Mouse (Mus musculus) urinary bladder, postnatal 36 days (tissue): Measurements from ENCODE around the gene Rnf212b.

Source experiments
- DNase-seq, 2 experiments: peaks; one replicate each; pipeline ENCODE4 v3.0.0; 2022; ENCODE audit warnings: low spot score in 2 of 2, mixed read lengths in 1 of 2

Gene Rnf212b

DNA sequence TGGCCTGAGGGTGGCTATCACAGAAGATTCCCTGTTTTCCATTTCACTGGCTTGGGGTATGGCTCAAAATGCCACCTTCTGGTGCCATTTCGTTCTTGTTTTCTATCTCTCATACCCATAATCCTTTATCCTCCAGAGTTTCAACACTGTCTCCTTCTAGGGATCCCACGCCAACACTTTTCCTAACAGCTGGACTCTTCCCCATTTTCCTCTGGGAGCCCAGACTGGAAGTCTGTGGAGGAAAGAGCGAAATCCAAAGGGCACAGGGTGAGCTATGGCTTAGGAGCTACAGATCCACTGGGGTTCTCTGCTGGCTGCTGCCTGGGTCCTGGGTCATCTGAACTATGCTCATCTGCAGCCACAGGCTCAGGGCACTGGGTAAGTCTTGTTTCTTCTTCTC lies 60.2 kb downstream of the Rnf212b start:
- no peak for DNase-seq

DNA sequence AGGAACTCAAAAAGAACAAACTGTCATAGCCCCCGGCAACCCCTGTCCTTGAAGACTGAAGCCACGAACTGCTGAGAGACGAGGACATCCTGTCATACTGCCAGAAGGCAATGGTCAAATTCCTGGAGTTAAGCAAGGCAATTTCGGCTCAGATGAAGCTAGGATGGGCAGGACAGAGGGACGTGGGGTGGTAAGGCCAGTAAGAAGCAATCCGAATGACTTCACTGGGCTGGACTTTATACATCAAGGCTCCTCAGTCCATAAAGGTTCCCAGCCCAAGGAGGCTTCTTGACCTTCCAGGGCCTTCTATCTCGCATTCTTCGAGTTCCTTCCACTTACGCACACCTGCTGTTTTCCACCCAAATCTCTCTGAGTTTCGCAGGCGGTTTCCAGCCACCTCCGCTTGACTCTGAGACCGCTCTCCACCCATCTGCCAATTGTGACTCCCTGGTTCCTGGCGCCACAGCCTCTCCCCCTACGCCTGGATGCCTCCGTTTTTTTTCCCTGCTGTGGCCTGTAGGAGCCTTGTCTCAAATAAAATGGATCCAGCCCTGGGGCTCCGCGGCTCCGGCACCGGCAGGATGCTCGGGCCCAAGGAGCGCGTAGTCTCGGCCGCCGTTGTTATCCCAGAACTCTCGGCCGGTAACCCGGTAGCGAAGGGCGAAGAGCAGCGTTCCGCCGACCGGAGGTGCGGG lies 62.0 kb downstream of the Rnf212b start:
- DNase-seq = no peak

DNA sequence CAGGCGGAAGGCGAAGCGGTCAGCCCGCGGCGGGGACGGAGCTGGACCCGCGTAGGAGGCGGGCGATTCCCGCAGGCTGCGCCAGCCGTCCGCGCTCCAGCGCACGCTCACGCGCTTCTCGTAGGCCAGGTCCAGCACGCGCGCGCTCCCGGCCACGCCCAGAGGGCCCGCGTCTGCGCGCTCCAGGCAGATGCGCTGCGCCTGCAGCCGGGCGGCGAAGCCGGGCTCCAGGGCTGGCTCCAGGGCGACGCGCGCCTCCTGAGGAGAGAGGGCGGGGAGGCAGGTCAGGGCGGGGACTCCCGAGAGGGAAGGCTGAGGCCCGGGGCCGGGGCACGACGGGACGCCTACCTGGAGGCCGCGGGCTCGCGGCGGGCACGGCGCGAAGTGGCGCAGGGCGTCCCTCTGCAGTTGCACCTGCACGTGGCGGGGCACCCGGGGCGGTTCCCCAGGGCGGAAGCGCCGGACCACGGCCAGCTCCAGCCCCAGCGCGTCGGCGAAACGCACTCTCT lies 62.7 kb downstream of the Rnf212b start:
- DNase-seq = peak; percentile 84 to 89

DNA sequence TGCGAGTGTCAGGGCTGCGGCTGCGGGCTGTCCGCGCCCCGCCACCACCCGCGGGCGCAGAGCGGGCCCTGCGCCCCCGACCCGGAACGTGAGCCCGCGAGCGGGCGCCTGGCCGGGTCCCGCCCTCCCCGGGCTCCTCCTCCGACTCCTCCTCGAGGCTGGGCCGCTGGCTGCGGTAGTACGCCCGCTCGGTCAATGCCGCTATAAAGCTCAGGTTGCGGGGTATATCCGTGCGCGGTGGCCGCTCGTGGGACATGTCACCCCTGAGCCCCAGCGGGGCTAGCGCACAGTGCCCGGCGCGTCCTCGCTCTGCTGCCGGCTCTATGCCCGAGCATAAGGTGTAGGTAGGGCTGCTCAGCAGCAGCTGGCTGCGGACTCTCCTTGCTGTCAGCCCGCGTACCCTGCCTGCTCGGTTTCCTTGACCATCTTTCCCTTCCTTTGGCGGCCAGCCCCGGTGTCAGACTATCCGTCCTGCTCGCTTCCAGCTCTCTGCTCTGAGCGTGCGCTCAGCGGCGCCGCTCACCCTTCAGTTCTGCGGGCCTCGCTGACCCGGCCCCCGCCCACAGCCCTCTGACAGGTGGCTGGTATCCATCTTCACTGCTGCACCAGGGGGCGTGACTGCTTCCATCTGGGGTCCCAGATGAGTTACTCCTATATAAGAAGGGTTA lies 63.2 kb downstream of the Rnf212b start, which contains the start of gene Ppp1r3e:
Gene Ppp1r3e, minus strand, starts transcription at position 503 of the 668 bp plus-strand sequence.
- peak; percentile 69 to 73 for DNase-seq

DNA sequence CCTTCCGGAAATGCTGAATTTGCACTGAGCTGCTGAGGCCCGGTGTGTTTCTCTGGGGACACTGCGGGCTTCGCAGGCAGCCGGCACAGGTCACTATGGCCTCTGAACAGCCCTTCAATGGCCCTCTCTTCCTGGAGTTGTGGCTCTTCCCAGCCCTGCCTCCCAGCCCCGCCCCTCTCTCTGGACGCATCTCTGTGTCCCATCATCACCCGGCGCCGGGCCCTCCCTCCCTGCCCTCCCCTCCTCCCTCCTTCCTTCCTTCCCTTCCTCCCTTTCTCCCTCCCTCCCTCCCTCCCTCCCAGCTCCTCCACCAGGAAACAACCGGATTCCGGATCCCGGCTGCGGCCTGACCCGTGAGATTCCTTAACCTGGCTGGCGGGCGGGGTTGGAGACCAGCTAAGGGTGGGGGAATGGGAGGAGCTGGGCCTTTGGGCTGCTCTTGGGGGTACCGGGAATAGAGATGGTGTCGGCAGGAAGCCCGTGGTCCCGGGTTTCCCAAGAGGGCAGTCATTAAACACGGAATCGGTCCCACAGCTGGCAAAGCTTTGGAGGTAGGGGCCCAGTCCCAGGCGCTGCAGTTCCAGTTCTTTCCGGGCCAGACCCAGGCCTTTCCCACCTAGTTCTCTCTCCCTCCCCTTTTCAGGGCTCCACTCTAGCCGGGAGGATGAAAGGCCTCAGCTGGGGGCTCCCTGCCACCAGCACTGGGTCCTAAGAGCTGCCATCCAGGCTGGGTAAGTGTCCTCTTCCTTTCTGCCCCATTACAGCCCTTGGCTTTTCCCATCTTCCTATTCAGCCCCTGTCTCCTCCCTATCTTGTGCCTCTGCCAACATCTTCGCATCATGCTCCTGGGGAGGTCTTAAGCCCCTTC lies 69.4 kb downstream of the Rnf212b start, which contains the start of the genes Bcl2l2 and Gm20521:
Gene Bcl2l2, plus strand, starts transcription at position 224 of the 868 bp plus-strand sequence.
Gene Gm20521, plus strand, starts transcription at position 288 of the 868 bp plus-strand sequence.
- peak; percentile 74 to 85 for DNase-seq

DNA sequence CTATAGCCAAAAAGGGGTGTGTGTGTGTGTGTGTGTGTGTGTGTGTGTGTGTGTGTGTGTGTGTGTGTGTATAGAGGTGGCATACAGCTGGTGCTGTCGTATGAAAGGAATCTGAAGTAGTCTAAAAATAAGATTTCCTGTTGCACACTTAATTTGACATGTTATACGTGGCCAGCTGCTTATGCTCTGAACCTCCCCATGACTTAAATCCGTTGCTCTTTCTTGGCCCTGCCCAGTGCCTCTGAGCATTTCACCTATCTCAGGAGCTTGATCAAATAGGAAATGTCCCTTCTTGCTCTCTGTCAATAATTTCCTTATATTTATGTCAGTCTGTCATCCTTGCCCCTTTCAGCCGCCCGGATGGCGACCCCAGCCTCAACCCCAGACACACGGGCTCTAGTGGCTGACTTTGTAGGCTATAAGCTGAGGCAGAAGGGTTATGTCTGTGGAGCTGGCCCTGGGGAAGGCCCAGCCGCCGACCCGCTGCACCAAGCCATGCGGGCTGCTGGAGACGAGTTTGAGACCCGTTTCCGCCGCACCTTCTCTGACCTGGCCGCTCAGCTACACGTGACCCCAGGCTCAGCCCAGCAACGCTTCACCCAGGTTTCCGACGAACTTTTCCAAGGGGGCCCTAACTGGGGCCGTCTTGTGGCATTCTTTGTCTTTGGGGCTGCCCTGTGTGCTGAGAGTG lies 70.2 kb downstream of the Rnf212b start:
- DNase-seq = no peak

DNA sequence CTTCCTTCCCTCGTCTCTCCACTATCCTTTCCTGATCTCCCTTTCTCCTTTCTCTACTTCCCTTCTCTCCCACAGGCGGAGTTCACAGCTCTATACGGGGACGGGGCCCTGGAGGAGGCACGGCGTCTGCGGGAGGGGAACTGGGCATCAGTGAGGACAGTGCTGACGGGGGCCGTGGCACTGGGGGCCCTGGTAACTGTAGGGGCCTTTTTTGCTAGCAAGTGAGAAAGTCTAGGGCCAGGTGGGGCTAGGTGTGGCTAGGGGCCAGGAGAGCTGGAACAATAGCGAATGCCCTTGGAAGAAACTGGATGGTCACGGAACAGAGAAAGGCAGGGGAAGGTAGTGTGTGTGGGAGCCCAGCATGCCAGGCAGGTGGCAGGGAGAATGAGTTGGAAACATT lies 71.4 kb downstream of the Rnf212b start:
- DNase-seq = no peak

DNA sequence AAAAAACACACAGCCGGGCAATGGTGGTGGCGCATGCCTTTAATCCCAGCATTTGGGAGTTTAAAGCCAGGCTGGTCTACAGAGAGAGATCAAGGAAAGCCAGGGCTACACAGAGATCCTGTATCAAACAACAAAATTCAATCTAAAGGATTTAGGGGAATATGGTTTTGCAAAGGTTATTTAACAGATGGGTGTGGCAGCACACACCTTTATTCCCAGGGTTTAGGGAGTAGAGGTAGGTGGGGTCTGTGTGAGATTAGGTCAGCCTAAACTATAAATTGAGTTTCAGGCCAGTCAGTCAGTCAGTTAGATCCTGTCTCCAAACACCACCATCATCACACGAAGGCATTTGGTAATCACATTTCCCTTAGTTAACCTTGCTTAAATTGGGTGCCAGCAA lies 78.3 kb downstream of the Rnf212b start, which contains the start of gene Pabpn1:
Gene Pabpn1, plus strand, starts transcription at position 301 of the 400 bp plus-strand sequence.
- no peak for DNase-seq

DNA sequence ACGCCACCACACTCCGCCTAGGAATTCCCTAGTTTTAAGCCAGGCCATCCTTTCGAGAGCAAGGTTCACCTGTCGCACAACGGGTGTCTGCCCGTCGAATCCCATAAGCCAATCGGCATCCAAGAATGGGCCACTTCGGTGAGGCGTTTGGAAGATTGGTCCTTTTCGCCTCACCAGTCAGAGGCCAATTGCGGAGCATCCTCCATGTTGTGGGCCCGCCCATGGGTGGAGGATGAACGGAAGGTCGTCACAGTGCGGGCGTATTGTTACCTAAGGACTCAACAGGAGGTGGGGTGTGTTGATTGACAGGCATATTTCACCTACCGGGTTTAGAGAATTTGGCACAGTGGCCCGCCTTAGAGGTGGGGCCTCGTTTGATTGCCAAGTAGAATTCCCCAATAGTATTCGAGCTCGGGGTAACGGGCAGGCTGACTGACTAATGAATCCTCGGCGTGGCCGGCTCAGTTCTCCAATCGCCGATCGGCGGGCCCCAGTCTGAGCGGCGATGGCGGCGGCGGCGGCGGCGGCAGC lies 79.8 kb downstream of the Rnf212b start:
- peak; percentile 98 for DNase-seq

DNA sequence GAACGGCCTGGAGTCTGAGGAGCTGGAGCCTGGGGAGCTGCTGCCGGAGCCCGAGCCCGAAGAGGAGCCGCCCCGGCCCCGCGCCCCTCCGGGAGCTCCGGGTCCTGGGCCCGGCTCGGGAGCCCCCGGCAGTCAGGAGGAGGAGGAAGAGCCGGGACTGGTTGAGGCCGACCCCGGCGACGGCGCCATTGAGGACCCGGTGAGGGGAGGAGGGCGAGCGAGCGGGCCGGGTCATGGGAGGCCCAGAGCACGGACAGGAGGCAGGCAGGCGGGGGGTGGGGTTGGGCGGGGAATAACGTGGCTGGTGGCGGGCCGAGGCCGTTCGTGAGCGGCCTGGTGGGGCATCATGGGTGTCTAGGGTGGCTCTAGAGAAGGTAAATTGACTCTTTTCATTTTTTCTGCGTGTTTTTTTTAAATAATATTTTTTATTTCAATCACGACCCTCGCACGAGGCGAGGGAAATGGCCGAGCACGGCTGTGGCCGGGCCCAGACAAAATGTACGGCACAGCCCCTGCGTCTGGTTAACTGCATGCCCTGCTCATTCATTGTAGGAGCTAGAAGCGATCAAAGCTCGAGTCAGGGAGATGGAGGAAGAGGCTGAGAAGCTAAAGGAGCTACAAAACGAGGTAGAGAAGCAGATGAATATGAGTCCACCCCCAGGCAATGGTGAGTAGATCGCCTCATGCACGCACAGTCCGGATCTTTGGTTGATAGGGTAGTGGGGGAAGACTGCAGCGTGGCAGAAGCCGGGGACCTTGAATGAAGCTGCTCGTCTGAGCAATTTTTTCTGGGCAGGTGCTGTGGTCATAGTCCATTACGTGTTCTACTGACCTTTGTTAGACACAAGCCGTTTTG lies 80.6 kb downstream of the Rnf212b start:
- DNase-seq = peak in 1 of 2 experiments; percentile 62

DNA sequence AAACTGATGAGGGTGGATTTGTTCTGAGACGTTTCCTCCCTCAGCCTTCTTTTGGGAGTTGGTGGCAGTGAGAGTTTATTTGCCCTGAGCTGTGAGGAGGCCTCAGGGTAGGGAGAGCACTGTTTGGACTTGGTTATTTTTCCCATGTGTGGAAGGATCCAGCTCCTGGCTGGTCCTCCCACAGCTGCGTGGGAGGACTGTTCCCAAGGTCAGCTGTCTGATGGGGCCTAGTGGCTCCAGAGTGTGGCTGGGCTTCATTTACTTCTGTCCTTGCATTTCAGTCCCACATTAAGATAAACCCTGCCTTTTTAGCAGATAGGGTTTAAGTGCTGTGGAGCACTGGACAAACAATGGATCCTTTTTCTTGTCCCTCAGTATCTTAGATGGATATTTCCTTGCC lies 83.5 kb downstream of the Rnf212b start:
- DNase-seq = no peak

DNA sequence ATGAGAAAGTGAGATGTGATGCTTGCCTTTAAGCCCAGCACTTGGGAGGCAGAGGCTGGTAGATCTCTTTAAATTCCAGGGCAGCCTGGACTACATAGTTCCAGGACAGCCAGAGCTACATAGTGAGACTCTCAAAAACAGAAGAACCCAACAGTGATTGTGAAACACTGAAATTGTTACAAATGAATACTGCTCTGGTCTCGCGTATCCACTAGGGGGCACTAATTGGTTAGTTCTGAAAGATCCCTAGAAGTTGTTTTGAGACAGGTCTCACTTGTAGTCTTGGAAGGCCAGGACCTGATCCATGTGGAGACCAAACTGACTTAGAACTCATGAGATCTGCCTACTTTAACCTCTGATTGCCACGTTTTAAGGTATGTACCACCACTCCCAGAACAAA lies 86.4 kb downstream of the Rnf212b start:
- peak; percentile 58 to 60 for DNase-seq

DNA sequence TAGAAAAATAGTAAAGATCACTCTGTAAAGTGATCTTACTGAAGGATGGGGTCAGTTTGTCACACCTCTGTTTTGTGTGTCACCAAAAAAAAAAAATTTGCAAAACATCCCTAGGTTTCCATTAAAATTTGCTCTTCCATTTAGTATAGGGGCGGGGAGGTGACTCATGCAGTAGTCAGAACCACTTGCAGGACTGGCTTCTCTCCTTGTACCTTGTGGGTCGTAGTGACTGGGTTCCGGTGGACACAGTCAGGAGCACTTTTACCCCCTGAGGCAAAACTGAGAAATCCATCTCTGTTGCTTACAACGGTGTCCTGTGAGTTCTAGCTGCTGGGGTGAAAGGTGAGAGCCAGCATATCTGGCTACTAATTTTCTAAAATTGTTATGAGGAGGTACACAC lies 89.7 kb downstream of the Rnf212b start:
- DNase-seq = no peak
